Mouse (Mus musculus) MEL (cell line): ENCODE measurements around the gene Mmp25. TPM values are rescaled to one million over a fixed set of nuclear protein-coding genes. Genes with fewer than 3 reads are reported as not detected.
A peak's percentile ranks its signal among the peaks of the same experiment; 100 is the strongest.

ENCODE experiments used
- DNase-seq: peaks from one replicate; pipeline ENCODE4 v3.0.0; 2011; ENCODE audit warnings: low read depth, low spot score
- H3K27ac ChIP-seq: 2 replicates; pipeline ENCODE4 v1.5.1; 2012; ENCODE audit warnings: low read depth, mild to moderate bottlenecking, control low read depth, low read length, moderate library complexity; ENCODE audit not compliant: control insufficient read depth
- H3K27me3 ChIP-seq, 2 experiments: fragments of 150-350 bp in 1 of 2; sonication (generic) in 1 of 2; 2 replicates each; pipeline ENCODE4 v1.6.1; 2012; ENCODE audit warnings: low read length in 2 of 2, mild to moderate bottlenecking in 2 of 2, improper control_type of control experiment in 1 of 2, moderate library complexity in 1 of 2; ENCODE audit not compliant: insufficient read depth in 2 of 2, control insufficient read depth in 1 of 2
- H3K36me3 ChIP-seq, 2 experiments: 2 replicates each; pipeline ENCODE4 v1.6.1; 2012 to 2014; ENCODE audit warnings: low read length in 2 of 2, improper control_type of control experiment in 1 of 2, inconsistent platforms in 1 of 2, mild to moderate bottlenecking in 1 of 2; ENCODE audit not compliant: insufficient read depth in 2 of 2, control insufficient read depth in 1 of 2
- H3K4me1 ChIP-seq, 2 experiments: fragments of 150-350 bp in 1 of 2; sonication (generic) in 1 of 2; 2 replicates each; pipeline ENCODE4 v1.6.1; 2012; ENCODE audit warnings: low read length in 2 of 2, improper control_type of control experiment in 1 of 2, mild to moderate bottlenecking in 1 of 2; ENCODE audit not compliant: insufficient read depth in 2 of 2, control insufficient read depth in 1 of 2
- H3K4me3 ChIP-seq, 2 experiments: fragments of 150-350 bp in 1 of 2; sonication (generic) in 1 of 2; 2 replicates each; pipeline ENCODE4 v1.5.1; 2012; ENCODE audit warnings: low read depth in 2 of 2, low read length in 2 of 2, mild to moderate bottlenecking in 2 of 2, moderate library complexity in 2 of 2, control low read depth in 1 of 2, improper control_type of control experiment in 1 of 2; ENCODE audit not compliant: control insufficient read depth in 1 of 2, insufficient read depth in 1 of 2
- H3K79me2 ChIP-seq: 2 replicates; pipeline ENCODE4 v1.6.1; 2012; ENCODE audit warnings: mild to moderate bottlenecking, low read length, moderate library complexity; ENCODE audit not compliant: control insufficient read depth, poor library complexity, insufficient read depth
- H3K9ac ChIP-seq: 2 replicates; pipeline ENCODE4 v1.6.1; 2012; ENCODE audit warnings: low read depth, mild to moderate bottlenecking, control low read depth, low read length, moderate library complexity; ENCODE audit not compliant: control insufficient read depth, poor library complexity, severe bottlenecking
- H3K9me3 ChIP-seq: fragments of 150-350 bp; sonication (generic); replicated peaks from 2 replicates; pipeline ENCODE4 v1.6.1; 2012; ENCODE audit warnings: mild to moderate bottlenecking, low read length, improper control_type of control experiment, moderate library complexity; ENCODE audit not compliant: insufficient read depth
- CHD2 ChIP-seq: IDR thresholded peaks from 2 replicates; pipeline ENCODE4 v1.6.1; 2011; ENCODE audit warnings: low read length, improper control_type of control experiment
- CTCF ChIP-seq, 3 experiments: IDR thresholded peaks in 2 of 3; conservative IDR thresholded peaks in 1 of 3; 2 replicates each; pipeline ENCODE4 v1.5.1; 2011 to 2012; ENCODE audit warnings: low read length in 3 of 3, low read depth in 2 of 3, mild to moderate bottlenecking in 2 of 3, improper control_type of control experiment in 1 of 3, inconsistent platforms in 1 of 3, mixed read lengths in 1 of 3, moderate library complexity in 1 of 3; ENCODE audit not compliant: control insufficient read depth in 1 of 3, insufficient read depth in 1 of 3, poor library complexity in 1 of 3, severe bottlenecking in 1 of 3
- E2F4 ChIP-seq: IDR thresholded peaks from 2 replicates; pipeline ENCODE4 v1.6.1; 2011; ENCODE audit warnings: low read depth, low read length, improper control_type of control experiment, borderline replicate concordance
- ETS1 ChIP-seq: IDR thresholded peaks from 2 replicates; pipeline ENCODE4 v1.6.1; 2012; ENCODE audit warnings: low read depth, mild to moderate bottlenecking, inconsistent platforms, low read length, improper control_type of control experiment, moderate library complexity
- GABPA ChIP-seq: IDR thresholded peaks from 2 replicates; pipeline ENCODE4 v1.6.1; 2012; ENCODE audit warnings: low read depth, mild to moderate bottlenecking, inconsistent platforms, low read length, improper control_type of control experiment, moderate library complexity
- HCFC1 ChIP-seq: IDR thresholded peaks from 2 replicates; pipeline ENCODE4 v1.6.1; 2012; ENCODE audit warnings: low read depth, mild to moderate bottlenecking, inconsistent platforms, low read length, improper control_type of control experiment, moderate library complexity
- JUND ChIP-seq: IDR thresholded peaks from 2 replicates; pipeline ENCODE4 v1.6.1; 2011; ENCODE audit warnings: low read depth, mild to moderate bottlenecking, improper control_type of control experiment, low read length
- KAT2A ChIP-seq: conservative IDR thresholded peaks from 2 replicates; pipeline ENCODE4 v1.6.1; 2012; ENCODE audit warnings: low read depth, low read length, improper control_type of control experiment, inconsistent platforms
- MXI1 ChIP-seq: IDR thresholded peaks from 2 replicates; pipeline ENCODE4 v1.6.1; 2011; ENCODE audit warnings: mild to moderate bottlenecking, low read depth, low read length, improper control_type of control experiment
- MYB ChIP-seq: IDR thresholded peaks from 2 replicates; pipeline ENCODE4 v1.6.1; 2011; ENCODE audit warnings: mild to moderate bottlenecking, low read depth, low read length, improper control_type of control experiment
- NELFE ChIP-seq: IDR thresholded peaks from 2 replicates; pipeline ENCODE4 v1.6.1; 2011; ENCODE audit warnings: low read depth, low read length, improper control_type of control experiment
- NRF1 ChIP-seq: IDR thresholded peaks from 2 replicates; pipeline ENCODE4 v1.6.1; 2014; ENCODE audit warnings: low read depth, mild to moderate bottlenecking, inconsistent platforms, low read length, improper control_type of control experiment, moderate library complexity; ENCODE audit not compliant: poor library complexity, insufficient read depth, severe bottlenecking
- POLR2A ChIP-seq, 2 experiments: IDR thresholded peaks; 2 replicates each; pipeline ENCODE4 v1.6.1; 2011 to 2012; ENCODE audit warnings: low read length in 2 of 2, mild to moderate bottlenecking in 2 of 2, control low read depth in 1 of 2, improper control_type of control experiment in 1 of 2, low read depth in 1 of 2, moderate library complexity in 1 of 2; ENCODE audit not compliant: control insufficient read depth in 1 of 2, insufficient read depth in 1 of 2, poor library complexity in 1 of 2
- POLR2AphosphoS2 ChIP-seq: IDR thresholded peaks from 2 replicates; pipeline ENCODE4 v1.6.1; 2011; ENCODE audit warnings: low read length, improper control_type of control experiment
- POLR2AphosphoS5 ChIP-seq: IDR thresholded peaks from 2 replicates; pipeline ENCODE4 v1.6.1; 2012; ENCODE audit warnings: low read depth, borderline replicate concordance, mild to moderate bottlenecking, inconsistent platforms, low read length, moderate library complexity, mixed read lengths
- RAD21 ChIP-seq: IDR thresholded peaks from 2 replicates; pipeline ENCODE4 v1.6.1; 2011; ENCODE audit warnings: mild to moderate bottlenecking, low read depth, low read length, improper control_type of control experiment
- RCOR1 ChIP-seq: IDR thresholded peaks from 2 replicates; pipeline ENCODE4 v1.6.1; 2012; ENCODE audit warnings: low read depth, mild to moderate bottlenecking, inconsistent platforms, low read length, improper control_type of control experiment
- SIN3A ChIP-seq: IDR thresholded peaks from 2 replicates; pipeline ENCODE4 v1.6.1; 2012; ENCODE audit warnings: low read length, improper control_type of control experiment, inconsistent platforms
- SMC3 ChIP-seq: IDR thresholded peaks from 2 replicates; pipeline ENCODE4 v1.6.1; 2011; ENCODE audit warnings: low read depth, low read length, improper control_type of control experiment
- TBP ChIP-seq: IDR thresholded peaks from 2 replicates; pipeline ENCODE4 v1.8.0; 2011; ENCODE audit warnings: low read depth, low read length, improper control_type of control experiment
- TCF12 ChIP-seq: IDR thresholded peaks from 2 replicates; pipeline ENCODE4 v1.6.1; 2014; ENCODE audit warnings: low read depth, mild to moderate bottlenecking, inconsistent platforms, low read length, improper control_type of control experiment, moderate library complexity
- UBTF ChIP-seq: IDR thresholded peaks from 2 replicates; pipeline ENCODE4 v1.6.1; 2012; ENCODE audit warnings: low read depth, mild to moderate bottlenecking, inconsistent platforms, low read length, improper control_type of control experiment, moderate library complexity, borderline replicate concordance; ENCODE audit not compliant: insufficient read depth
- USF1 ChIP-seq: IDR thresholded peaks from 2 replicates; pipeline ENCODE4 v1.6.1; 2014; ENCODE audit warnings: low read depth, mild to moderate bottlenecking, inconsistent platforms, low read length, improper control_type of control experiment, moderate library complexity
- ZC3H11A ChIP-seq: IDR thresholded peaks from 2 replicates; pipeline ENCODE4 v1.6.1; 2012; ENCODE audit warnings: low read depth, mild to moderate bottlenecking, inconsistent platforms, low read length, improper control_type of control experiment
- ZKSCAN1 ChIP-seq: IDR thresholded peaks from 2 replicates; pipeline ENCODE4 v1.6.1; 2012; ENCODE audit warnings: low read depth, mild to moderate bottlenecking, inconsistent platforms, low read length, improper control_type of control experiment, moderate library complexity
- polyA plus RNA-seq, 2 experiments: library from polyadenylated mRNA; stranded (reverse) in 1 of 2; unstranded in 1 of 2; fragments of >175 nt in 1 of 2; fragments of >200 nt in 1 of 2; gene quantifications; 2 replicates each; pipeline versions ENCODE4 v1.2.1 to v1.2.4; 2012; ENCODE audit warnings: low replicate concordance in 2 of 2, low read depth in 1 of 2; ENCODE audit not compliant: insufficient read length in 2 of 2, insufficient read depth in 1 of 2, missing spikeins in 1 of 2
- total RNA-seq: library from RNA; depleted of rRNA; stranded (reverse); fragments of 300-350 nt; gene quantifications from 2 replicates; pipeline ENCODE4 v1.2.3, GENCODE M21; 2012

Gene Mmp25
- total and polyA plus RNA-seq, 3 experiments = 0.01 TPM; not detected in 2

DNA sequence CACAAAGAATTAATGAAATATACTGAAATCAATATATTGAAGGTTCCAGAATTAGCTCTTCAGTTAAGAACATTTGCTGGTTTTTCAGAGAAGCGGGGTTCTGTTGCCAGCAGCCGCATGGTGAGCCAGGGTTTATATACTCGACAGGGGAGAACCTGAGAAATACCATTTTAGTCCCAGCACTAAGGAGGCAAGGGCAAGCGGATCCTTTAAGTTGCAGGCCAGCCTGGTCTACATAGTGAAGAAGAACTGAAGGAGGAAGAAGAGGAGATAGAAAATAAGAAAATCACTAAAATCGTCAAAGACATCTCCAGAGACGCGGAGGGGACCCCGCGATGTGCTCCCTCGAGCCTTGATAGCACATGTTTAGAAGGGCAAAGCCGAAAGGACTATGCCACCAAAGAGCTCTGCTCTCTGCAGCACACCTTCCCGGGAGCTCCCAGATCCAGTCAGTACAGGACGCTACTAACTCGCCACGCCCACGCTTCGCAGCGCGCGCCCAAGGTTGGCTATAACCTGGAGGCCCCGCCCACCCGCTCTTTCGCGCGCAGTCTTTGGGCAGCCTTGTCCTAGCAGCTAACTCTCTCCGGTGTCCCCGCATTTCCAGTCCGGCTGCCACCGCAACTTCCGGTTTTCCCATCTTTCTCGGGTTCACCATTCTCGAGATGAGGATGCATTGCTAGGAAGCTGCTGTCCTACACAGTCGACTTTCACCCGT, 52.7 kb downstream of the Mmp25 start (continued):
- TF ChIP-seq POLR2AphosphoS5 = no peak
- no peak for TF ChIP-seq UBTF
- TF ChIP-seq NELFE = peak; percentile 68
- TF ChIP-seq SMC3 = no peak
- peak in 1 of 2 experiments; percentile 83; a peak in 2 of 4 replicates for TF ChIP-seq POLR2A (IDR thresholded peaks at IDR 0.05; ENCODE audit: control insufficient read depth in 1 of 2, insufficient read depth in 1 of 2, low read depth in 1 of 2, low read length in 2 of 2, poor library complexity in 1 of 2)
- no peak for TF ChIP-seq ZKSCAN1
- TF ChIP-seq SIN3A = peak; percentile 74
- TF ChIP-seq MYB = no peak
- TF ChIP-seq HCFC1 = peak; percentile 79
- peak; percentile 71 for TF ChIP-seq POLR2AphosphoS2
- TF ChIP-seq TBP = peak; percentile 59; the same call in 1 of the 2 replicates

DNA sequence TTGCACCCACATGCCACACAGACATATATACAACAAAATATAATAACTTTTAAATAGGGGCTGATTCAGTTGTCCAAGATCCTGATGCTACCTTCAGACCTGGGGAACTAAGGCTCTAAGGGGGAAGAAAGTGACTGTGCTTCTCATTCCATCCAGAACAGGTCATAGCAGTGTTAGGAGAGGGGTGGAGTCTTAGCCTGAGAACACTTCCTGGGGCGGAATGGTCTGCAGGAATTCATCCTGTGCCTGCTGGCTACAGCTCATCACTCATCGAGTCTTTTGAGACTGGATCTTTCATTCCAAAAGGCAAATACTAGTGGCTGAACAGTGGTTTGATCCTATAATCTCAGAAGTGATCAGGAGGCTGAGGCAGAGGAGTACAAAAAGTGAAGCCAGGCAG, 57.8 kb downstream of the Mmp25 start:
- Histone ChIP-seq H3K9ac (no peak overlapping the region), H3K9me3 (no peaks in the 10 kb centered on the region), H3K4me1 (peaks cover 0 to 4% of the 10 kb centered on the region in 2 experiments; a peak in 1 of 4 replicates), H3K36me3 (peaks cover 0 to 6% of the 10 kb centered on the region in 2 experiments; a peak in 1 of 4 replicates)
- TF ChIP-seq KAT2A = no peak
- no peak for TF ChIP-seq POLR2AphosphoS5
- TF ChIP-seq GABPA = no peak
- no peak for TF ChIP-seq ETS1
- TF ChIP-seq TCF12 = no peak
- no peak for TF ChIP-seq RAD21
- no peak for TF ChIP-seq RCOR1
- no peak for TF ChIP-seq MXI1
- no peak for TF ChIP-seq JUND
- TF ChIP-seq CTCF (IDR thresholded peaks at IDR 0.05 in 2 of 3, conservative IDR thresholded peaks at IDR 0.05 in 1 of 3; ENCODE audit: control insufficient read depth in 1 of 3, insufficient read depth in 1 of 3, low read depth in 2 of 3, low read length in 3 of 3, poor library complexity in 1 of 3, severe bottlenecking in 1 of 3) = no peak
- TF ChIP-seq CHD2 = no peak
- TF ChIP-seq E2F4 = no peak
- TF ChIP-seq TBP = no peak
- no peak for TF ChIP-seq ZKSCAN1
- no peak for TF ChIP-seq POLR2A (IDR thresholded peaks at IDR 0.05; ENCODE audit: control insufficient read depth in 1 of 2, insufficient read depth in 1 of 2, low read depth in 1 of 2, low read length in 2 of 2, poor library complexity in 1 of 2)
- no peak for TF ChIP-seq NRF1
- TF ChIP-seq ZC3H11A = no peak
- TF ChIP-seq USF1 = no peak
- TF ChIP-seq, all 39 proteins: peak for 0
- no peaks in the 10 kb centered on the region for H3K27me3 ChIP-seq
- no peak for DNase-seq
- H3K4me3 ChIP-seq = no peak overlapping the region
- H3K27ac ChIP-seq = no peak overlapping the region
- no peaks in the 10 kb centered on the region for H3K79me2 ChIP-seq
